Mouse (Mus musculus): ENCODE data around the gene Jagn1.

DNA sequence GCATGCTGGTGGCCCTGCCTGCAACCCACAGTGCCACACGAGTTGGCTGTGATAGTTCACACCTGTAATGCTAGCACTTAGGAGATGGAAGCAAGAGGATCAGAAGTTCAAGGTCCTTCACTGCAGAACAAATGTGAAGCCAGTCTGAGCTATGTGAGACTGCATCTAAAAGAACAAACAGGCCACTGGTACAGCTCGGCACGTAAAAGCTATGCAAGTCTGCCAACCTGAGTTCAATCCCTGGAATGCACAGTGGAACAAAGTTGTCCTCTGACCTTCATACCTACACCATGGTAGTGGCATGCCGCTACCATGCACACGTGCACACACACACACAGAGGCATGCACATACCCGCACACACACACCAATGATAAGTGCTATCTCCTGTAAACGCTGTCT lies 18.2 kb upstream of the Jagn1 start:
- no peak for TF ChIP-seq POLR2A (IDR thresholded peaks at IDR 0.05; ENCODE audit: borderline replicate concordance, extremely low read depth, low read depth, low read length)
- TF ChIP-seq CTCF (IDR thresholded peaks at IDR 0.05; ENCODE audit: insufficient read depth, low read length): no peak
